Mouse (Mus musculus): ENCODE measurements around the gene C130032M10Rik. TPM values are rescaled to one million over a fixed set of nuclear protein-coding genes. Genes with fewer than 3 reads are reported as not detected.

The C130032M10Rik gene
- polyA plus RNA-seq, 1 experiment = not detected

- no peak for TF ChIP-seq CTCF (IDR thresholded peaks at IDR 0.05; ENCODE audit: borderline replicate concordance, insufficient read depth, low read length)
- no peak for TF ChIP-seq POLR2A (IDR thresholded peaks at IDR 0.05; ENCODE audit: low read depth, low read length)
- Histone ChIP-seq H3K4me1 (ENCODE audit: control insufficient read depth, insufficient read depth, low read length) (no peaks in the 10 kb centered on the region; the same call in 1 of the 2 replicates), H3K27ac (ENCODE audit: insufficient read depth, low read length) (no peak overlapping the region), H3K4me3 (ENCODE audit: insufficient read depth, low read length) (no peak overlapping the region)
Measured at GRCm38 (mm10) chr9:114544754-114545393, 29.4 kb downstream of the C130032M10Rik start.

- Histone ChIP-seq H3K27ac (ENCODE audit: insufficient read depth, low read length) (no peak overlapping the region), H3K4me1 (ENCODE audit: control insufficient read depth, insufficient read depth, low read length) (no peaks in the 10 kb centered on the region; the same call in 1 of the 2 replicates), H3K4me3 (ENCODE audit: insufficient read depth, low read length) (no peak overlapping the region)
- TF ChIP-seq POLR2A (IDR thresholded peaks at IDR 0.05; ENCODE audit: low read depth, low read length) (no peak), CTCF (IDR thresholded peaks at IDR 0.05; ENCODE audit: borderline replicate concordance, insufficient read depth, low read length) (no peak)
Measured at GRCm38 (mm10) chr9:114546765-114547164, 31.3 kb downstream of the C130032M10Rik start.

GRCm38 (mm10) chr9:114547643-114548077 is 32.2 kb downstream of the C130032M10Rik start:
- H3K4me3 ChIP-seq (ENCODE audit: insufficient read depth, low read length) = no peak overlapping the region

GRCm38 (mm10) chr9:114548496-114548895 is 33.0 kb downstream of the C130032M10Rik start:
- Histone ChIP-seq H3K4me1 (ENCODE audit: control insufficient read depth, insufficient read depth, low read length) (no peaks in the 10 kb centered on the region; the same call in 1 of the 2 replicates), H3K4me3 (ENCODE audit: insufficient read depth, low read length) (no peak overlapping the region), H3K27ac (ENCODE audit: insufficient read depth, low read length) (no peak overlapping the region)
- TF ChIP-seq CTCF (IDR thresholded peaks at IDR 0.05; ENCODE audit: borderline replicate concordance, insufficient read depth, low read length) (no peak), POLR2A (IDR thresholded peaks at IDR 0.05; ENCODE audit: low read depth, low read length) (no peak)

More at GRCm38 (mm10) chr9:114547643-114548077, 32.2 kb downstream of the C130032M10Rik start:
- Histone ChIP-seq H3K4me1 (ENCODE audit: control insufficient read depth, insufficient read depth, low read length) (no peaks in the 10 kb centered on the region; the same call in 1 of the 2 replicates), H3K27ac (ENCODE audit: insufficient read depth, low read length) (no peak overlapping the region)
- TF ChIP-seq POLR2A (IDR thresholded peaks at IDR 0.05; ENCODE audit: low read depth, low read length) = no peak
- no peak for TF ChIP-seq CTCF (IDR thresholded peaks at IDR 0.05; ENCODE audit: borderline replicate concordance, insufficient read depth, low read length)

- H3K27ac ChIP-seq (ENCODE audit: insufficient read depth, low read length) = no peak overlapping the region
- no peaks in the 10 kb centered on the region; the same call in 1 of the 2 replicates for H3K4me1 ChIP-seq (ENCODE audit: control insufficient read depth, insufficient read depth, low read length)
- no peak overlapping the region for H3K4me3 ChIP-seq (ENCODE audit: insufficient read depth, low read length)
- TF ChIP-seq POLR2A (IDR thresholded peaks at IDR 0.05; ENCODE audit: low read depth, low read length) (no peak), CTCF (IDR thresholded peaks at IDR 0.05; ENCODE audit: borderline replicate concordance, insufficient read depth, low read length) (no peak)
Measured at GRCm38 (mm10) chr9:114549117-114549516, 33.6 kb downstream of the C130032M10Rik start.

- H3K4me1 ChIP-seq (ENCODE audit: control insufficient read depth, insufficient read depth, low read length) = no peaks in the 10 kb centered on the region; the same call in 1 of the 2 replicates
- TF ChIP-seq CTCF (IDR thresholded peaks at IDR 0.05; ENCODE audit: borderline replicate concordance, insufficient read depth, low read length) = no peak
- no peak for TF ChIP-seq POLR2A (IDR thresholded peaks at IDR 0.05; ENCODE audit: low read depth, low read length)
- H3K4me3 ChIP-seq (ENCODE audit: insufficient read depth, low read length) = no peak overlapping the region
- no peak overlapping the region for H3K27ac ChIP-seq (ENCODE audit: insufficient read depth, low read length)
Measured at GRCm38 (mm10) chr9:114550033-114550432, 34.5 kb downstream of the C130032M10Rik start.

- Histone ChIP-seq H3K4me3 (ENCODE audit: insufficient read depth, low read length) (no peak overlapping the region), H3K27ac (ENCODE audit: insufficient read depth, low read length) (no peak overlapping the region), H3K4me1 (ENCODE audit: control insufficient read depth, insufficient read depth, low read length) (no peaks in the 10 kb centered on the region)
- TF ChIP-seq POLR2A (IDR thresholded peaks at IDR 0.05; ENCODE audit: low read depth, low read length) = no peak
- no peak for TF ChIP-seq CTCF (IDR thresholded peaks at IDR 0.05; ENCODE audit: borderline replicate concordance, insufficient read depth, low read length)
Measured at GRCm38 (mm10) chr9:114553828-114554227, 38.3 kb downstream of the C130032M10Rik start.

- TF ChIP-seq POLR2A (IDR thresholded peaks at IDR 0.05; ENCODE audit: low read depth, low read length) (no peak), CTCF (IDR thresholded peaks at IDR 0.05; ENCODE audit: borderline replicate concordance, insufficient read depth, low read length) (no peak)
- Histone ChIP-seq H3K4me3 (ENCODE audit: insufficient read depth, low read length) (no peak overlapping the region), H3K4me1 (ENCODE audit: control insufficient read depth, insufficient read depth, low read length) (no peaks in the 10 kb centered on the region), H3K27ac (ENCODE audit: insufficient read depth, low read length) (no peak overlapping the region)
Measured at GRCm38 (mm10) chr9:114554355-114554979, 39.0 kb downstream of the C130032M10Rik start.

- TF ChIP-seq CTCF (IDR thresholded peaks at IDR 0.05; ENCODE audit: borderline replicate concordance, insufficient read depth, low read length) = no peak
- TF ChIP-seq POLR2A (IDR thresholded peaks at IDR 0.05; ENCODE audit: low read depth, low read length) = no peak
- H3K4me1 ChIP-seq (ENCODE audit: control insufficient read depth, insufficient read depth, low read length) = no peaks in the 10 kb centered on the region
- H3K4me3 ChIP-seq (ENCODE audit: insufficient read depth, low read length) = no peak overlapping the region
- H3K27ac ChIP-seq (ENCODE audit: insufficient read depth, low read length) = no peak overlapping the region
Measured at GRCm38 (mm10) chr9:114556276-114556855, 40.9 kb downstream of the C130032M10Rik start.

GRCm38 (mm10) chr9:114557086-114557485 is 41.6 kb downstream of the C130032M10Rik start:
- no peaks in the 10 kb centered on the region for H3K4me1 ChIP-seq (ENCODE audit: control insufficient read depth, insufficient read depth, low read length)
- H3K4me3 ChIP-seq (ENCODE audit: insufficient read depth, low read length) = no peak overlapping the region
- TF ChIP-seq POLR2A (IDR thresholded peaks at IDR 0.05; ENCODE audit: low read depth, low read length) (no peak), CTCF (IDR thresholded peaks at IDR 0.05; ENCODE audit: borderline replicate concordance, insufficient read depth, low read length) (no peak)
- no peak overlapping the region for H3K27ac ChIP-seq (ENCODE audit: insufficient read depth, low read length)
